Mouse (Mus musculus) urinary bladder, postnatal 25 days (tissue): ENCODE data around the gene Alkbh2.
A peak's percentile ranks its signal among the peaks of the same experiment; 100 is the strongest.

Experiments used
- DNase-seq: peaks from one replicate; pipeline ENCODE4 v3.0.0; 2022; ENCODE audit warnings: low spot score

Alkbh2 gene

DNA sequence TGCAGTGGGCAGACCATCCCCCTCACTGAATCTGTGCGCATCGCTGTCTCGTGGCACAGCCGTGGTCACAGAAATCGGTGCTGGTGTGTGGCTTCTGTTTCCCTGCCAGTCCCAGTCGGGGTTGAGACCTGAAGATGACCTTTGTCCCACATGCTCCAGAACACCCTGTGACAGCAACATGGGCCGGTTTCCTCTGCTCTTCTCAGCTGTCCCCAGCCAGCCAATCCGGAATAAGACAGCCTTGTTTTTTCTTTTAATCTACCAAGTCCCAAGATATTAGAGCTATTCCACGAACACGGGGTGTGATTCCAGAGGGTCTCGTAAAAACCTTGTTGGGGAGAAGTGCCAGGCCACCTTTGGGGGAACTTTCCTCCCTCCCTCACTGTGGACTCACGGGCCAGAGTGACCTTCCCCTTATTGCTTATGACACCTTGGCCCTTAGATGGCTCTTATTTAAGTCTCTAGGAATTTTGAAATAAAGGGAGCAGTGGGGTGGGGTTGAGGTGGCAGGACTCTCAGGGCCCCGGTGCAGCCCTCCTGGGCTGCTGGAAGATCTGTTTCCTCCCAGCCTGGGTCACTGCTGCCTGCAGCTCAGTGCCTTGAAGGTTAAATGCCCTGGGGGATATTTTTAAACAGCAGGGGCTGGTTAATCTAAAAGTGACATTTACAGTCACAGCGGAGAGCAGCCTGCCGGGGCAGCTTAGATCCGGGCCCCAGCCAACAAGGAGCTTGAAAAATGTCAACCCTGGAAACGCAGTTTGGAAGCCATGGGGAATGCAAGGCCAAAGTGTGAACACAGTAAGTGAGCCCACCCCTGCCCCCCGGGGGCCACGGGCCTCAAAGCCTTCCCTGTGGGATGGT is 18.2 kb upstream of the Alkbh2 start, which contains the start of gene Acacb:
TSS of gene Acacb (plus strand) at position 508 of the 861 bp plus-strand sequence.
- DNase-seq = no peak

DNA sequence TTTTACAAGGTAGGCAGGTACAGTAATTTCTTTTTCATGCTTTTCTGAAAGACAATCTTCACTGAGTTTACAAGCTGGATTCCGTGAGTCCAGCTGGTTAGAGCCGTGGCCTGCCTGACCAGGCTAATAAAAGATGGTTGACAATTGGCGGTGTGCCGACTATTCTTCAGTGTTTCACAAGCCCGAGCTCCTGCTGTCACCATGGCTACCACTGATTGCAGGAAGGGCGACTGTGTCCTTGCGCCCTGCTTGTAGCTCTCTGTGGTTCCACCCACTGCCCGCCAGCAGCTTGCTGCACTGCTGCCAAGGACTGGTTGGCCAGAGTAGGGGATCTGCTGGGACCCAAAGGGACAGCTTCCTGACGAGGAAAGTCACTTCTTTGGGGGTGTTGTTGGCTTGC is 11.2 kb upstream of the Alkbh2 start:
- DNase-seq = peak; percentile 43

DNA sequence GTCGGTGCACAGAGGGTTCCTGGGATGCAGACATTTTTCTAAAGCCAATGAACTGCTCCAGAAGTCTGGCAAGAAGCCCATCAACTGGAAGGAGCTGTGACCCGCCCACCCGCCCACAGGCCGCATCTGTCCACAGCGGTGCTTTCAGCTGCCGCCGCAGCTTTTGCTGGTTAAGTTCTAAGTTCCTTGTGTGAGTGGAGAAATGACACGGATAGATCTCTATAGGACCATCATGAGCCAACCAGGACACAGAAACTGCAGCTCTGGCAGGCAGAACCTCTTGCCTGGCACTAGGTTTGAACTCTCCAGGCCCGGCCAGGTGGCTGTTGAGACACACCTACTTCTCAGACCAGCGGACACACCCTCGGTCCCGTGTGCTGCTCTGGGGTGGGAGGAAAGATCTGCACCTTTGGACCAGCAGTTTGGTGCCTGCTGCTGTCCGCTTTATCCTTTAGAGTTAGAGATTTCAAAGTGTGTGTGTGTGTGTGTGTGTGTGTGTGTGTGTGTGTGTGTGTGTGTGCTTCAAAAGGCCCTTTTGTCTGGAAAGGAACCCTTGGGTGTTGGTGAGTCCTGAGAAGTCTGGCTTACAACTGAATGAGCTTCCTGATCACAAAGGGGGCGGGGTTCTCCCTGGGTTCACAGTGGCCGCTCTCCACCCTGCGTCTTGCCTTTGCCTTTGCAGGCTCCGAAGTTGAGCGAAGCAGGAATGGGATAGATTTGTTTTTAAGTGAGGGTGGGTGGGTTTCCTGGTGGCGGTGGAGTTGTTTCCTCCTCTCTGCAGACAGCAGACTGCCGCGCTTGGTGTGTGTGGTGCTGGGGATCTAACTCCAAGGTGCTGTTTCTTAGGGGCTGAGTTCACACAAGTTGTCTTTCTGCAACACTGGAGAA is 10.5 kb upstream of the Alkbh2 start:
- no peak for DNase-seq

DNA sequence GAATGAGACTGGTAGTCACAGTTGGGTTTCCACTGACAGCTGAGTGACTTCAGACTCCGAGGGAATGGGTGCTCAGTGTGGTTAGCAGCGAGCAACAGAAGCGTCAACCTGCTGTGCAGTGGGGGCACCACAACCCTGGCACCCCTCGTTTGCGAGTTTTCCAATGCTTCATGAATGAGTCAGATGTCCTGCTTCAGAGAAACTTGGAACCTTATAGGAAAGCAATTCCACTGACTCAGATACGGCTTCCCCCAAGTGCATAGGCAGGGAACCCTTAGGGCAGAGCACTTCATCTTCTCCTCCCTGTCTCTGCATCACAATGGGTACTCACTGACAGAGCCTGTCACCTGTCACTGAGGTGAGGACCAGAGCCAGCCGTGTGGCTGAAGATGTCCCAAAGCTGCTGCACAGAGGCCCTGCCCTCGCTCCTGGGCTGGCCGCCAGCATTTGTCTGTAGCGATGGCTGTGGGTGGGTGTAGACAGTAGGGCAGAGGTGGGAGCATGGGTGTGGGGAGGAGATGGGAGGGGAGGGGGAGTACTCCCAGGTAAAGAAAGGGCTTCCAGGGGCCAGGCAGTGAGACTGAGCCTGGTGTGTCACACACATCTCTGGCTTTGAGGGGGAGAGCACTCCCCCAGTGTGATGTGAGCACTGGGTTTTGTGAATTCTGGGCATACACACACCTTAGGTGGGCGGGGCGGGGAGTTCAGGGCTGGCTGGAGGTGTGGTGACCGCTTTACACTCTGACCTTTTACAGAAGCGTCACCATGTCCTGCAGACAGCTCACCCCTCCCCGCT is 9.7 kb upstream of the Alkbh2 start:
- no peak for DNase-seq

DNA sequence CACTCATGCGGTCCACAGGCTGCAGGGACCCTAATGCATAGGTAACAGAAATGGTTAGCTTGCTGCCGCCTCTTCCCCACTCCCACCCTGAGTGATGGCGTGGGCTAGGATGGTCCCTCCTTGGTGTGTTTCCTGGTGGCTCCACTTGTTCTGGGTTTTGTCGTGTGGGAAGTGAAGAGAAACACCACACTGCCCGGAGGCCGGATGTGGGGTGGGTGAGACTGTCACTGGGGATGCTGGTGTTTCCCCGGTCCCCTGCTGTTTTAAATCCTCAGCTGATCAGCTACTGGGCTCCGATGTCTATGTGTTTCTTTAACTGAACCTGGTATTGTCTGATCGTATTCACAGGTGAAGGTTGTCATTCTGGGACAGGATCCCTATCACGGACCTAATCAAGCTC is 7.5 kb upstream of the Alkbh2 start:
- DNase-seq = no peak

DNA sequence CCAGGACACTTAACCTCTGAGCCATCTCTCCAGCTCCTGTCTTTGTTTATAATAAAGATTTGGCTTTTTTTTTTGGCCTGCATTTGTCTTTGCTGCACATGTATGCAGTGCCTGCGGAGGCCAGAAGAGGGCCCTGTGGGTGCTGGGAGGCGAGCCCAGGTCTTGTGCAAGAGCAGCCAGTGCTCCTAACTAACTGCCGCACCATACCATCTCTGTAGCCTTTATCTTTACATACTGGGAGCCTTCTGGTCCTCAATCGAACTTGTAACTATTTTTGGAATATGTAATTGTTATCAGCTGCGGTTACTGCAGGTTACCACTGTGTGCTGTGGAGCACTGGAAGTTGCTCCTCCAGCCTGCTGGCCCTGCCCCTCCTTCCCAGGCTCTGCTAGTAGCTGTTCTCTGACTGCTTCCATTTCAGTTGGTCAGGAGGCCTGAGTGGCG is 6.1 kb upstream of the Alkbh2 start:
- peak; percentile 34 for DNase-seq

DNA sequence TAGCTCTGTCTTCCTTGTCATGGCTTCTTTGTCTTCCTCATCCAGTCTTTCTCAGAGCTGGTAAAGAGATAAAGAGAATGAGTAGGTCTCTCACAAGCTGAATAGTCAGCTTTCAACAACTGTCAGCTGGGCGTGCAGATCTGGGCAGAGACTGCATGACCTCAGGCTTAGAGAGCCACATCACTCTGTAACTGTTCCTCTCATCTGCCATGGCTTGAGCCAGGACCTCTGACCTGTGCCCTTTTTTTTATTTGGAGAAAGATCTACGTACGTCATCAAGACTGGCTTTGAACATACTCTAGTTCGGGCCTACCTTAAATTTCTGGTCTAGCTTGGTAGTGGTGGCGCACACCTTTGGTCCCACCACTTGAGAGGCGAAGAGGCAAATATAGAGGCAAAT is 4.8 kb upstream of the Alkbh2 start:
- no peak for DNase-seq

DNA sequence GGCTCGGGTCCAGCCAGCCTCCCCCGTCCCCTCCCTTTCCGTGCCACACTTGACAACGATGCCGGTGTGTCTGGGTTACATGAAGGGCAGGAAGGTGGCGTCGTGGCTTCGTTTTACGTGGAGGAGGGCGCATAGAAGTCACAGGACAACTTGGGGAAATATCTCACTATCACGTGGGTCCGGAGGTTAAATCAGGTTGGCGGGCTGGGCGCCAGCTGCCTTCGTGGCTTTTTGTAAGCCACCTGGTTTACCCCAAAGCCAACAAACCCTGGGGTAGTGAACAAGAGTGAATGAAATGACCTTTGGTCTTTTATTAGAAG is 3.5 kb upstream of the Alkbh2 start:
- DNase-seq = peak; percentile 33

DNA sequence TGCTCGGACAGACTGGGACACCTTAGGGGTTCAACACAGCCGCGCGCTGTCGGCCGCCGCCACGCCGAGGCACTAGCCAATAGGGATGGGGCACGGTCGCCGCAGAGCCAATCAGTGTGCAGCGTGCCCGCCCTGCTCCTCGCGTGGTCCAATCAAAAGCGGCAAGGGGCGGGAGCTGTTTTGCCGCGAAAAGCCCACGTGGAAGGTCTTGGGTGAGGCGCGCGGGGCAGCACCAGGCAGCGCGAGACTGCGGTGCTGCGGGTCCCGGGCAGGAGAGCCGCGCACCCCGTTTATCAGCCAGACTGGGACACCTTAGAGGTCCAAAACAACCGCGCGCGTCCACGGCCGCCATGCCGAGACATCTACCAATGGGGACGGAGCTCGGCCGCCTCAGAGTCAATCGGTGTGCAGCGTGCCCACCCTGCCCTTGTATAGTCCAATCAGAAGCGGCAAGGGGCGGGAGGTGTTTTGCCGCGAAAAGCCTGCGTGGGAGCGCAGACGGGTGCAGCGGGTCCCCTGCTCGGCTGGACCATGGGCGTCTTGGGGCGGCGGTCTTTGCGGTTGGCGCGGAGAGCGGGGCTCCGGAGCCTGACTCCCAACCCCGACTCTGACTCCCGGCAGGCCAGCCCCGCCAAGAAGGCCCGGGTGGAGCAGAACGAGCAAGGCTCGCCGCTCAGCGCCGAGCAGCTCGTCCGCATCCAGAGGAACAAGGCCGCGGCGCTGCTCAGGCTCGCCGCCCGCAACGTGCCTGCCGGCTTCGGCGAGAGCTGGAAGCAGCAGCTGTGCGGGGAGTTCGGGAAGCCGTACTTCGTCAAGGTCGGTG is 2.9 kb upstream of the Alkbh2 start:
- DNase-seq = peak; percentile 90

DNA sequence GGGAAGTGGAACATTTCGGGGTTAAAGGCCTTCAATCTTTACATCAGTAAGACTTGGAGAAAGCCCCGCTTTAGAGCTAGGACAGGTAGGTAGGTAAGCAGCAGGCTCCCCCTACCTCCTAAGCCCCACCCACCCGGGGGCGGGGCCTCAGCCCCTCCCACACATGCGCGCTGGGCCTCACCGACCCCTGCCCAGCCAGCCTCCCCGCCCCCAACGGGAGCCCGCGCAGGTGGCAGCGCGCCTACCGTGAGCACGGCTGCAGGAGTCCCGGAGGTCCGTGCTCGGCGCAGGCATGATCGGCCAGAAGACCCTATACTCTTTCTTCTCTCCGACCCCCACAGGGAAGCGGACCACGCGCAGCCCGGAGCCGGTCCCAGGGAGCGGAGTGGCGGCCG is 2.2 kb upstream of the Alkbh2 start, which contains the start of gene Ung:
TSS of gene Ung (plus strand) at position 176 of the 395 bp plus-strand sequence.
- DNase-seq = peak; percentile 60

DNA sequence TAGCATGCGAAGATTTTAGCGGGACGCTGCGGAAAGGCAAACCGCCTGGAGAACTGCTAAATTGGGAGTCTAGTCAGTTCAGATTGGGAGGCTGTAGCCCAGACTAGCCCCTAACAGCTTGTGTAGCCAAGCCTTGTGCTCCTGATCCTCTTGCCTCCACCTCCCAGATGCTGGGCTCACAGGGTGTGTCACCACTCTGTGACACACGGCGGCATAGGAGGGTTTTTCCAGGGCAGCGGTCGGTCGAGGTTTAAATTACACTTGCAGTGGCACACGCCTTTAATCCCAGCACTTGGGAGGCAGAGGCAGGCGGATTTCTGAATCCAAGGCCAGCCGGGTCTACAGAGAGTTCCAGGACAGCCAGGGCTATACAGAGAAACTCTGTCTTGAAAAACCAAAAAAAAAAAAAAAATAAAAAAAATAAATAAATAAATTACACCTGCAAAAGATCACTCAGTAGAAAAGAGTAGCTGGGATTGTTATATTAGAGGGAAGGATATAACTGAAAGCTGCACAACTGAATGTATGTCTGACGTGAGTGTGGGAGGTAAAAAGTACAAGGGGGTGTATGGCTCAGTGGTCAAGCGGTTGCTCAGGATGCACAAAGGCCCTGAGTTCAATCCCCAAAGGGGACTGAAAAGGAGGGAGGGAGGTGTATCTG is 1.7 kb upstream of the Alkbh2 start:
- DNase-seq = no peak

DNA sequence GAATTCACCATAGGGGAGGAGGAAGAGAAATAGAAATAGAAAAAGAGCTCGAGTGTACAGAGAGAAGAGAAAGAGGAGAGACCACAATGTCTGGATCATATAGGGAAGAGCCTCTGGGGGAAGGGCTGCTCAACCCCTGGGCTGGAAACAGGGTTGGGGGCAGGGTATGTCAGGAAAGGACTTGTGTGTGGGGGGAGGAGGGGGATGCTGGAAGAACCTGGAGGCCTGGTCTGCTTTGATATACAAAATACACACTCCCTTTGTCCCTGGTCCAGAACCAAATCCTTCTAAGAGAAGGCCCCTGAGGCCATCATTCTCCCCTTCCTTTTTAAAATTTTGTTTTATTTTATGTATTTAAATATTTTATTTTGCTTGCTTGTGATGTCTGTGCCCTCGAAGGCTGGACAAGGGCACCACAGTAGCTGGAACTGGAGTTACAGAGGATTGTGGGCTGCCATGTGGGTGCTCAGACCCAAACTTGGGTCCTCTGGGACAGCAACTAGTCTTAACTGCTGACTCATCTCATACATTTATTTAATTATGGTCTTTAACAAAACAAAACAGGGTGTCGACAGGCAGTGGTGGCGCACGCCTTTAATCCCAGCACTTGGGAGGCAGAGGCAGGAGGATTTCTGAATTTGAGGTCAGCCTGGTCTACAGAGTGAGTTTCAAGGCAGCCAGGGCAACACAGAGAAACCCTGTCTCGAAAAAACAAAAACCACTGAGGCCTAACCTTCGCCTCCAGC is 1.3 kb downstream of the Alkbh2 start:
- no peak for DNase-seq

DNA sequence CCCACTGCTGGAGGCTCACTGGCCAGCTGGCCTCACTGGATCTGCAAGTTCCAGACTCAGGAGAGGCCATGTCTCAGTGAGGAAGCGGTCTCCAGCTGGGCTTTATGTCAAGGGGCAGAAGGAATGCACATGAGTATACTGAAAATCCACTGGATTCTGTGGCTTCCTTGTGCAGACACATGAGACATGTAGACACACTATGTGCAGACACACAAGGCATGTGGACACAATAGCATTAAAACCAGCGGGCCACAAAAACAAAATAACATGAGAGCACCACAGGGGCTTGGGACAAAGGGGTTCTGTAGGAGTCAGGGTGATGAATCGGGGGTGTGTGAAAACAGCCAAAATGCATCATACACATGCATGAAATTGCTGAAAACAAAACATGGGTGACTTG is 2.0 kb downstream of the Alkbh2 start:
- DNase-seq = no peak

DNA sequence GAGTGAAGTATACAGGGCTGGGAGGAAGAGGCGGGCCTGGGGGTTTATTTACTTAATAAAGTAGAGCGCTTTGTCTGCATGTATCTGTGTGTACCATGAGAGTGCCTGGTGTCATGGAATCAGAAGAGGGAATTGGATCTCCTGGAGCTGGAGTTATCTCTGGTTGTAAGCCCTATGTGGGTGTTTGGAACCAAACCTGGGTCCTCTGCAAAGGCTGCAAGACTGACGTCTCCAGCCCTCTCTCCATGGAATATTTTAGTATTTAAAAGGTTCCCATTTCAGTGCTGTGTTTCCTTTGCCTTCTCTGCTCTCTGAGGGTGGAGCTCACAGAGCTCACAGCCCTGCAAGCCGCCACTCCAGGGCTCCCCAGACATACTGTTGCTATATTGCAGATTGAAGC is 8.2 kb downstream of the Alkbh2 start:
- no peak for DNase-seq

DNA sequence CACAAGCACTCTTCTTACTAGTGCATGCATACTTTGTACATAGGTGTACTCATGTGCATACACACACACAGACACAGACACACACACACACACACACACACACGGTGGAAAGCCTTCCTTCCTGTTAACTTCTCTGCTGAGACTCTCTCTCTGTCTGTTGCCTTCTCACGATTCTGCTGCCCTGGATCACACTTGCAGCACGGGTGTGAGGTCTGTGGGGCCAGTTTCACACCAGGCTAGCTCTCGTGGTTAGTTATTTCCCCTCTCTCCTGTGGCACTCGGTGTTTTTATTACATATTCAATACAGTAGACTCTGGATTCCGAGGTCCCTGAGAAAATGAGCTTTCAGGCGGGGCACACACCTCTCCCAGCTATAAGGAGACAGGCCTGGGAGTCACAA is 11.4 kb downstream of the Alkbh2 start:
- no peak for DNase-seq

DNA sequence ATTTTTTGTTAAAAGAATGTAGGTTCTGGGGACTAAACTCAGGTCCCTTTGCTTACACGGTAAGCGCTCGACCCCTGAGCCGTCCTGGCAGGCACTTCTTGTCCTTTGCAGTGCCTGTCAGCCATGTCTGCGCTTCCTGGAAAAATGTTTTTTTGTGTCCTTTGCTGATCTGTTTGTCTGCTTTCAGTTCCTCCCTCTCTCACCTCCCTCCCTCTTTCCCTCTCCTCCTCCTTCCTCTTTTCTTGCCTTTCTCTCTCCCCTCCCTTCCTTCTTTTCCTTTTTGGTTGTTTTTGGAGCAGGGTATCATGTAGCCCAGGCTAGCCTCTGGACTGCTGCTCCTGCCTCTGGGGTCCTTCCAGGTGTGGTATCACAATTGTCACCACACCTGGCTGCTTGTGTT is 13.0 kb downstream of the Alkbh2 start:
- no peak for DNase-seq

DNA sequence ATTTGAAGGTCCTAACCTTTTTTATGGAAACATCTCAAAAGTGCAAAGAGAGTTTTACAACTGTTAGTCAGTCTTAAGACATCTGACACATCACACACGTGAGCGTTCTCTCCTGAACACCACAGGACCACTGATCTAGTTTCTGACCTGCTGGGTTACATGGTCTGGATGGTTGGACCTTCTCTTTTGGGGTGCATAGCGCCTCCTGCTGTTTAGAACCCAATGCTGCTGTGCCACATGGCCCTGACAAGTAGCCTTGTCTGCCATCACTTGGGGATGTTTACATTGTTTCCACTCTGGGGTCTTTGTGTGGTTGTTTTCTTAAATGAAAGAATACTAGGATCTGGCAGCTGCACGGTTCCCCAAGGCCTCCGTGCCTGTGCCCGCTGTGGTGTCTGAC is 14.7 kb downstream of the Alkbh2 start:
- DNase-seq = no peak

DNA sequence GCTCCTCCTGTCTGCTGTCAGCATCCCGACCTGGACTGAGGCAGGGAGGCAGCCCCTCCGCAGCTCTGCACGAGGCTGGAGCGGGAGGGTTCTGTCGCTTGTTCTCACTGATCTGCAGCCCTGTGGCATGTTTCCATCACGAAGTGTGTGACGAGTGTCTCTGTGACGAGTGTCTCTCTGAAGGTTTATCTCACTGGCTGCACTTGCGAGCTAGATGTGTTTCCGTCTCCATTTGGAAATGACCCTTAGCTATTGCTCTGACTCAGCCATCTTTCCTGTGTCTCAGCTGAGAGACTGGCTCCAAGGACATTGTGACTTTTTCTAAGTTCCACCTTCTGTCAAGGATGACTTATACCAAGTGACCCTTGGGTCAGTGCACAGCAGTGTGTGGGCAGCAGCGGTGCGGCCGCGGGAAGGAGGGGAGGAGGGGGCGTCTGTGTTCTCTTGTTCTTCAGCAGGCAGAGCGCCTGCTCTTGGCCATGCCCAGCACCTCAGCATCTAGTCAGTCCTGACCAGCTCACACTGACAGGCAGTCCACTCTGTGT is 21.6 kb downstream of the Alkbh2 start:
- no peak for DNase-seq

DNA sequence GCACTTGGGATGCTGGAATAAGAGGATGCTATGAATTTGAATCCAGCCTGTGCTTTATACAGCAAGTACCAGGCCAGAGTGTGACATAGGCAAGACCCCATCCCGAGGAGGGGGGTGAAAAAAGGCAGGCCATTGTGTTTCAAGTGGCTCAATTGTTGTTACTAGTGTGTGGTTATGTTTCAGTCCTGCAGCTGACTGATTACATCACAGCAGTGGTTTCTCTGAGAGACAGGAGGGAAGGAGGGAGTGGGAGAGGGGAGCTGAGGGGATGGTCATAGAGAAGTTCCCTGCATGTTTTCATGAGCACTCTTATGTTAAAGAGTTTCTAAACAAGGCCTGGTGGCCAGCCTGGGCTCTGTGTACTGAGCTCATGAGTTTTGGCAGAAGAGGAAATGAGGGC is 25.2 kb downstream of the Alkbh2 start:
- DNase-seq = no peak

DNA sequence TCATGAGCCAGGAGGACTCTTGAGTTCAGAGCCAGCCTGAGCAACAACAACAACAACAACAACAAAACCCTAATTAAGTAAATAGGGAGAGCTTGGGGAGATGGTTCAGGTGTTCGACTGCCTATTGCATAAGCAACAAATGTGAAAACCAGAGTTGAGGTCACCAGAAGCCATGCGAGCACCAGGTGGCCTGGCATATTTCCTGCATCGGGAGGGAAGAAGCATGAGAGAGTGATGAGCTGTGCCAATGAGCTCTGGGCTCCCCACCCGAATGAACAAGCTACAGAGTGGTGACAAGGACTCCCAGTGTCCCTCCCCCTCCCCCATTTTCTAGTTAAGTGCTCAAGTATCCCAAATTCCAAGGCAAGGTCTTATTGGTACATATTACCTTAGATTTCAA is 26.1 kb downstream of the Alkbh2 start:
- DNase-seq = no peak
